Mouse (Mus musculus) erythroblast, embryonic 14.5 days (primary cell): Measurements from ENCODE around the gene Sec61a1. TPM values are rescaled to one million over a fixed set of nuclear protein-coding genes. Genes with fewer than 3 reads are reported as not detected.
A peak's percentile ranks its signal among the peaks of the same experiment; 100 is the strongest.

ENCODE experiments used
- H3K27me3 ChIP-seq: 2 replicates; pipeline ENCODE4 v1.6.1; 2012; ENCODE audit warnings: inconsistent platforms; ENCODE audit not compliant: control insufficient read depth
- H3K36me3 ChIP-seq: 2 replicates; pipeline ENCODE4 v1.6.1; 2012; ENCODE audit warnings: mild to moderate bottlenecking, inconsistent platforms; ENCODE audit not compliant: control insufficient read depth
- H3K4me1 ChIP-seq: 2 replicates; pipeline ENCODE4 v1.6.1; 2012; ENCODE audit warnings: inconsistent platforms; ENCODE audit not compliant: control insufficient read depth
- H3K4me3 ChIP-seq: replicated peaks from 2 replicates; pipeline ENCODE3; 2012; ENCODE audit warnings: moderate library complexity, mild to moderate bottlenecking, inconsistent platforms
- H3K9me3 ChIP-seq: 2 replicates; pipeline ENCODE4 v1.6.1; 2012; ENCODE audit warnings: low read length, inconsistent platforms, mixed read lengths; ENCODE audit not compliant: control insufficient read depth
- GATA1 ChIP-seq: IDR thresholded peaks from 2 replicates; pipeline ENCODE4 v1.6.1; 2012; ENCODE audit warnings: low read length, inconsistent platforms, mixed read lengths
- TAL1 ChIP-seq: IDR thresholded peaks from 3 replicates; pipeline ENCODE4 v1.6.1; 2012; ENCODE audit warnings: low read length, inconsistent platforms, mixed read lengths
- polyA plus RNA-seq: library from polyadenylated mRNA; stranded (reverse); fragments of >175 nt; gene quantifications from 2 replicates; pipeline ENCODE4 v1.2.3, GENCODE M21; 2012

The Sec61a1 gene
- polyA plus RNA-seq, 1 experiment = 2.8 TPM

GRCm38 (mm10) chr6:88522606-88523005, 3.9 kb upstream of the Sec61a1 start:
- Histone ChIP-seq H3K4me1 (peaks cover 22% of the 10 kb centered on the region), H3K4me3 (no peak overlapping the region), H3K27me3 (no peaks in the 10 kb centered on the region), H3K9me3 (no peaks in the 10 kb centered on the region), H3K36me3 (no peaks in the 10 kb centered on the region)
- no peak for TF ChIP-seq GATA1
- TF ChIP-seq TAL1 = no peak

GRCm38 (mm10) chr6:88521821-88522220, 3.1 kb upstream of the Sec61a1 start:
- Histone ChIP-seq H3K27me3 (no peaks in the 10 kb centered on the region), H3K9me3 (no peaks in the 10 kb centered on the region), H3K4me1 (peaks cover 29% of the 10 kb centered on the region), H3K36me3 (peaks cover 5% of the 10 kb centered on the region), H3K4me3 (no peak overlapping the region)
- TF ChIP-seq TAL1 (no peak), GATA1 (no peak)

GRCm38 (mm10) chr6:88517701-88518403, 853 bp downstream of the Sec61a1 start:
- Histone ChIP-seq H3K27me3 (no peaks in the 10 kb centered on the region), H3K9me3 (no peaks in the 10 kb centered on the region), H3K36me3 (peaks cover 44% of the 10 kb centered on the region), H3K4me3 (peak overlapping the region; percentile 70), H3K4me1 (peaks cover 53% of the 10 kb centered on the region)
- no peak for TF ChIP-seq TAL1
- no peak for TF ChIP-seq GATA1

GRCm38 (mm10) chr6:88516667-88517066, 2.0 kb downstream of the Sec61a1 start:
- Histone ChIP-seq H3K4me3 (peak overlapping the region; percentile 70), H3K4me1 (peaks cover 48% of the 10 kb centered on the region), H3K9me3 (no peaks in the 10 kb centered on the region), H3K36me3 (peaks cover 56% of the 10 kb centered on the region), H3K27me3 (no peaks in the 10 kb centered on the region)
- TF ChIP-seq GATA1 = no peak
- no peak for TF ChIP-seq TAL1

- no peaks in the 10 kb centered on the region for H3K27me3 ChIP-seq
- peaks cover 63% of the 10 kb centered on the region for H3K36me3 ChIP-seq
- no peak overlapping the region for H3K4me3 ChIP-seq
- H3K9me3 ChIP-seq = no peaks in the 10 kb centered on the region
- no peak for TF ChIP-seq GATA1
- TF ChIP-seq TAL1 = no peak
- H3K4me1 ChIP-seq = peaks cover 48% of the 10 kb centered on the region
Observed at GRCm38 (mm10) chr6:88515971-88516370, 2.7 kb downstream of the Sec61a1 start.

GRCm38 (mm10) chr6:88514546-88514945, 4.2 kb downstream of the Sec61a1 start:
- H3K4me1 ChIP-seq = peaks cover 52% of the 10 kb centered on the region

GRCm38 (mm10) chr6:88513984-88514383, 4.7 kb downstream of the Sec61a1 start:
- Histone ChIP-seq H3K27me3 (no peaks in the 10 kb centered on the region), H3K4me3 (no peak overlapping the region), H3K36me3 (peaks cover 82% of the 10 kb centered on the region), H3K4me1 (peaks cover 46% of the 10 kb centered on the region), H3K9me3 (peaks cover 4% of the 10 kb centered on the region)
- TF ChIP-seq GATA1 = no peak
- no peak for TF ChIP-seq TAL1

More at GRCm38 (mm10) chr6:88514546-88514945, 4.2 kb downstream of the Sec61a1 start:
- Histone ChIP-seq H3K27me3 (no peaks in the 10 kb centered on the region), H3K36me3 (peaks cover 77% of the 10 kb centered on the region), H3K4me3 (no peak overlapping the region), H3K9me3 (peaks cover 4% of the 10 kb centered on the region)
- TF ChIP-seq GATA1 (no peak), TAL1 (no peak)

- Histone ChIP-seq H3K4me3 (no peak overlapping the region), H3K4me1 (peaks cover 64% of the 10 kb centered on the region), H3K36me3 (peaks cover 85% of the 10 kb centered on the region)
Observed at GRCm38 (mm10) chr6:88503044-88503443, 15.7 kb downstream of the Sec61a1 start.

GRCm38 (mm10) chr6:88502030-88502970, 16.4 kb downstream of the Sec61a1 start:
- no peaks in the 10 kb centered on the region for H3K9me3 ChIP-seq
- no peaks in the 10 kb centered on the region for H3K27me3 ChIP-seq
- peaks cover 84% of the 10 kb centered on the region for H3K36me3 ChIP-seq
- H3K4me1 ChIP-seq = peaks cover 66% of the 10 kb centered on the region
- peak overlapping the region; percentile 44 for H3K4me3 ChIP-seq
- TF ChIP-seq TAL1 (peak; percentile 38; the same call in 2 of the 3 replicates), GATA1 (peak; percentile 59)

More at GRCm38 (mm10) chr6:88503044-88503443, 15.7 kb downstream of the Sec61a1 start:
- no peak for TF ChIP-seq GATA1
- TF ChIP-seq TAL1 = no peak
- H3K9me3 ChIP-seq = no peaks in the 10 kb centered on the region
- H3K27me3 ChIP-seq = no peaks in the 10 kb centered on the region
